Mouse (Mus musculus): Measurements from ENCODE around the gene Ythdf1.

Gene Ythdf1

GRCm38 (mm10) chr2:180879365-180880067, 41.2 kb downstream of the Ythdf1 start:
- ATAC-seq (ENCODE audit: low TSS enrichment): peak; percentile 78

GRCm38 (mm10) chr2:180870006-180870405, 50.7 kb downstream of the Ythdf1 start:
- no peak for ATAC-seq (ENCODE audit: low TSS enrichment)

- peak; percentile 70 for ATAC-seq (ENCODE audit: low TSS enrichment)
These were observed 59.2 kb downstream of the Ythdf1 start for GRCm38 (mm10) chr2:180861561-180861960.

DNA sequence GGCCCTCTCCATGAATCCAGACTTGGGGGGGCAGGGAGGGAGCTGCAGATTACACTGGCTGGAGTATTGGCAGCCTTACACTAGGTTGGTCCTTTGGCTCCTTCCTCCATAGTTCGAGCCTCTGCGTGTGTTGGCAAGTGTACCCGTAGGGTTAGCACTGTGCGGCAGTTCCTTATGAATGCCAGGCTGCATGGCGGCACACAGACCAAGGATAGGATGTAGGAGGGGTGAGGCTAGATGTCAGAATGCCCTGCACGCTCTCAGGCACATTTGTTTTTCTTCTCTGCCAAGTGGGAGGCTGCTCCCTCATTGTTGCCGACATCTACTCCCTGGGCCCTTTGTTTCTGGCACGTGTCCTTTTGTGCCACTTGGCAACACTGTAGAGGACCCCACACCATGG, 63.6 kb downstream of the Ythdf1 start:
- ATAC-seq (ENCODE audit: low TSS enrichment): no peak

GRCm38 (mm10) chr2:180855005-180855544, 65.7 kb downstream of the Ythdf1 start:
- peak; percentile 63; the same call in 1 of the 2 replicates for ATAC-seq (ENCODE audit: low TSS enrichment)

Measured in frontal cortex, adult (tissue).